Mouse (Mus musculus): Measurements from ENCODE around the gene Rnase9. TPM values are rescaled to one million over a fixed set of nuclear protein-coding genes. Genes with fewer than 3 reads are reported as not detected.

The Rnase9 gene
- polyA plus RNA-seq, 1 experiment from 2014 or later: not detected

GRCm38 (mm10) chr14:51083805-51084204, 42.1 kb upstream of the Rnase9 start:
- Histone ChIP-seq H3K4me1 (replicated peaks; ENCODE audit: control insufficient read depth, insufficient read depth, low read length) (peaks cover 9% of the 10 kb centered on the region), H3K9me3 (ENCODE audit: control insufficient read depth, low read length) (no peaks in the 10 kb centered on the region), H3K36me3 (ENCODE audit: control insufficient read depth, insufficient read depth) (no peaks in the 10 kb centered on the region), H3K27me3 (replicated peaks; ENCODE audit: control insufficient read depth, insufficient read depth, low read length) (peaks cover 6% of the 10 kb centered on the region; the same call in 1 of the 2 replicates), H3K9ac (replicated peaks; ENCODE audit: low read depth, low read length) (no peak overlapping the region), H3K27ac (ENCODE audit: low read length) (no peak overlapping the region), H3K4me3 (replicated peaks; ENCODE audit: low read length) (peak overlapping the region; percentile 53), H3K4me2 (ENCODE audit: low read length) (peak overlapping the region; percentile 77)
- 7% methylated on average over 7 of the region's 7 CpGs for WGBS
- ATAC-seq: no peak

GRCm38 (mm10) chr14:51082599-51083581, 41.2 kb upstream of the Rnase9 start:
- Histone ChIP-seq H3K9ac (replicated peaks; ENCODE audit: low read depth, low read length) (peak overlapping the region; percentile 54), H3K36me3 (ENCODE audit: control insufficient read depth, insufficient read depth) (no peaks in the 10 kb centered on the region), H3K27ac (ENCODE audit: low read length) (no peak overlapping the region), H3K4me3 (replicated peaks; ENCODE audit: low read length) (peak overlapping the region; percentile 53), H3K27me3 (replicated peaks; ENCODE audit: control insufficient read depth, insufficient read depth, low read length) (peaks cover 6% of the 10 kb centered on the region; the same call in 1 of the 2 replicates), H3K9me3 (ENCODE audit: control insufficient read depth, low read length) (no peaks in the 10 kb centered on the region), H3K4me1 (replicated peaks; ENCODE audit: control insufficient read depth, insufficient read depth, low read length) (peaks cover 9% of the 10 kb centered on the region), H3K4me2 (ENCODE audit: low read length) (peak overlapping the region; percentile 77)
- 2% methylated on average over 40 of the region's 40 CpGs for WGBS
- ATAC-seq: peak; percentile 77

- H3K4me1 ChIP-seq (replicated peaks; ENCODE audit: control insufficient read depth, insufficient read depth, low read length): peaks cover 9% of the 10 kb centered on the region
- no peak overlapping the region for H3K4me2 ChIP-seq (ENCODE audit: low read length)
- H3K9me3 ChIP-seq (ENCODE audit: control insufficient read depth, low read length): no peaks in the 10 kb centered on the region
- no peak overlapping the region for H3K27ac ChIP-seq (ENCODE audit: low read length)
- H3K9ac ChIP-seq (replicated peaks; ENCODE audit: low read depth, low read length): no peak overlapping the region
- peaks cover 6% of the 10 kb centered on the region; the same call in 1 of the 2 replicates for H3K27me3 ChIP-seq (replicated peaks; ENCODE audit: control insufficient read depth, insufficient read depth, low read length)
- no peaks in the 10 kb centered on the region for H3K36me3 ChIP-seq (ENCODE audit: control insufficient read depth, insufficient read depth)
- ATAC-seq: no peak
- 89% methylated on average over 2 of the region's 2 CpGs for WGBS
- H3K4me3 ChIP-seq (replicated peaks; ENCODE audit: low read length): no peak overlapping the region
Observed at GRCm38 (mm10) chr14:51081035-51081434, 39.4 kb upstream of the Rnase9 start.

- Histone ChIP-seq H3K4me3 (replicated peaks; ENCODE audit: low read length) (no peak overlapping the region), H3K9me3 (ENCODE audit: control insufficient read depth, low read length) (no peaks in the 10 kb centered on the region), H3K27ac (ENCODE audit: low read length) (no peak overlapping the region), H3K9ac (replicated peaks; ENCODE audit: low read depth, low read length) (no peak overlapping the region), H3K27me3 (replicated peaks; ENCODE audit: control insufficient read depth, insufficient read depth, low read length) (peaks cover 6% of the 10 kb centered on the region; the same call in 1 of the 2 replicates), H3K4me1 (replicated peaks; ENCODE audit: control insufficient read depth, insufficient read depth, low read length) (peaks cover 9% of the 10 kb centered on the region), H3K4me2 (ENCODE audit: low read length) (no peak overlapping the region), H3K36me3 (ENCODE audit: control insufficient read depth, insufficient read depth) (no peaks in the 10 kb centered on the region)
- no peak for ATAC-seq
- WGBS: 88% methylated on average over 1 of the region's 1 CpGs
Observed at GRCm38 (mm10) chr14:51079180-51079579, 37.5 kb upstream of the Rnase9 start.

- 87% methylated on average over 3 of the region's 3 CpGs for WGBS
- no peaks in the 10 kb centered on the region for H3K27me3 ChIP-seq (replicated peaks; ENCODE audit: control insufficient read depth, insufficient read depth, low read length)
- no peak within 1 kb of the TSS for H3K9ac ChIP-seq (replicated peaks; ENCODE audit: low read depth, low read length)
- no peaks in the 10 kb centered on the region for H3K36me3 ChIP-seq (ENCODE audit: control insufficient read depth, insufficient read depth)
- H3K4me2 ChIP-seq (ENCODE audit: low read length): no peak within 1 kb of the TSS
- no peak within 1 kb of the TSS for H3K4me3 ChIP-seq (replicated peaks; ENCODE audit: low read length)
- ATAC-seq: no peak
- H3K4me1 ChIP-seq (replicated peaks; ENCODE audit: control insufficient read depth, insufficient read depth, low read length): no peaks in the 10 kb centered on the region
- no peaks in the 10 kb centered on the region for H3K9me3 ChIP-seq (ENCODE audit: control insufficient read depth, low read length)
- H3K27ac ChIP-seq (ENCODE audit: low read length): no peak within 1 kb of the TSS
Observed at GRCm38 (mm10) chr14:51074335-51074734, 32.7 kb upstream of the Rnase9 start, which contains the start of gene Olfr750. Olfr750 (minus strand) TSS chr14:51074435.

- Histone ChIP-seq H3K36me3 (ENCODE audit: control insufficient read depth, insufficient read depth) (no peaks in the 10 kb centered on the region), H3K4me1 (replicated peaks; ENCODE audit: control insufficient read depth, insufficient read depth, low read length) (peaks cover 4% of the 10 kb centered on the region), H3K27ac (ENCODE audit: low read length) (no peak overlapping the region), H3K4me3 (replicated peaks; ENCODE audit: low read length) (no peak overlapping the region), H3K27me3 (replicated peaks; ENCODE audit: control insufficient read depth, insufficient read depth, low read length) (no peaks in the 10 kb centered on the region), H3K9ac (replicated peaks; ENCODE audit: low read depth, low read length) (no peak overlapping the region), H3K4me2 (ENCODE audit: low read length) (no peak overlapping the region), H3K9me3 (ENCODE audit: control insufficient read depth, low read length) (no peaks in the 10 kb centered on the region)
- ATAC-seq: no peak
- 89% methylated on average over 2 of the region's 2 CpGs for WGBS
Observed at GRCm38 (mm10) chr14:51069617-51070016, 27.9 kb upstream of the Rnase9 start.

GRCm38 (mm10) chr14:51068956-51069355, 27.3 kb upstream of the Rnase9 start:
- no peaks in the 10 kb centered on the region for H3K36me3 ChIP-seq (ENCODE audit: control insufficient read depth, insufficient read depth)
- ATAC-seq: no peak
- peaks cover 4% of the 10 kb centered on the region for H3K4me1 ChIP-seq (replicated peaks; ENCODE audit: control insufficient read depth, insufficient read depth, low read length)
- no peak overlapping the region for H3K4me3 ChIP-seq (replicated peaks; ENCODE audit: low read length)
- H3K9me3 ChIP-seq (ENCODE audit: control insufficient read depth, low read length): no peaks in the 10 kb centered on the region
- WGBS: 94% methylated on average over 5 of the region's 5 CpGs
- H3K4me2 ChIP-seq (ENCODE audit: low read length): no peak overlapping the region
- H3K27me3 ChIP-seq (replicated peaks; ENCODE audit: control insufficient read depth, insufficient read depth, low read length): no peaks in the 10 kb centered on the region
- no peak overlapping the region for H3K9ac ChIP-seq (replicated peaks; ENCODE audit: low read depth, low read length)
- no peak overlapping the region for H3K27ac ChIP-seq (ENCODE audit: low read length)

GRCm38 (mm10) chr14:51060761-51061160, 19.1 kb upstream of the Rnase9 start:
- Histone ChIP-seq H3K4me3 (replicated peaks; ENCODE audit: low read length) (no peak overlapping the region), H3K9ac (replicated peaks; ENCODE audit: low read depth, low read length) (no peak overlapping the region), H3K4me2 (ENCODE audit: low read length) (no peak overlapping the region), H3K27me3 (replicated peaks; ENCODE audit: control insufficient read depth, insufficient read depth, low read length) (no peaks in the 10 kb centered on the region; the same call in 1 of the 2 replicates), H3K4me1 (replicated peaks; ENCODE audit: control insufficient read depth, insufficient read depth, low read length) (no peaks in the 10 kb centered on the region), H3K36me3 (ENCODE audit: control insufficient read depth, insufficient read depth) (no peaks in the 10 kb centered on the region), H3K27ac (ENCODE audit: low read length) (no peak overlapping the region), H3K9me3 (ENCODE audit: control insufficient read depth, low read length) (no peaks in the 10 kb centered on the region)
- 88% methylated on average over 5 of the region's 5 CpGs for WGBS
- ATAC-seq: no peak

- Histone ChIP-seq H3K4me3 (replicated peaks; ENCODE audit: low read length) (no peak within 1 kb of the TSS), H3K27ac (ENCODE audit: low read length) (no peak within 1 kb of the TSS), H3K27me3 (replicated peaks; ENCODE audit: control insufficient read depth, insufficient read depth, low read length) (peaks cover 2% of the 10 kb centered on the region; the same call in 1 of the 2 replicates), H3K9me3 (ENCODE audit: control insufficient read depth, low read length) (no peaks in the 10 kb centered on the region), H3K36me3 (ENCODE audit: control insufficient read depth, insufficient read depth) (no peaks in the 10 kb centered on the region), H3K4me1 (replicated peaks; ENCODE audit: control insufficient read depth, insufficient read depth, low read length) (peaks cover 5% of the 10 kb centered on the region), H3K9ac (replicated peaks; ENCODE audit: low read depth, low read length) (no peak within 1 kb of the TSS), H3K4me2 (ENCODE audit: low read length) (no peak within 1 kb of the TSS)
- ATAC-seq: no peak
- WGBS: 66% methylated on average over 9 of the region's 9 CpGs
Observed at GRCm38 (mm10) chr14:51057401-51057831, 15.7 kb upstream of the Rnase9 start, which contains the start of gene Rnase12. Rnase12 (minus strand) TSS chr14:51057661.
